Mouse (Mus musculus): ENCODE measurements around the gene Fgfr2.

The Fgfr2 gene

DNA sequence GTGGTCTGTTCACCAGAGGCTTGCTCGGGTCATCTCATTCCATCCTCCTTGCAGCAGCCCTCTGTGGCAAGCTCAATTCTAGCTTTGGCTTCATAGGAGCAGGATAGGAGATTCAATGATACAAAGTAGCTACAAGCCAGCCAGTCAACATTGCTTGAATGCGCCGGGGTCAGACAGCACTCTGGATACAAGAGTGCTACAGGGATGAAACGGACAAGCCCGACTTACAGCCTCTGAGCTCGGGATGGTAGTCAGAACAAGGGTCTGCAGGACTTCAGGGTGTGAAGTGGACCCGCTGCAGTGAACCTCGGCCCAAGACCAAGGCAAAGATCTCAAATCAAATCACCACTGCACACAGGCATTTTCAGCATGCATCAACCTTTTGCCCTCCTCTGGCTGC is 1244.3 kb downstream of the Fgfr2 start:
- DNase-seq = no peak

DNA sequence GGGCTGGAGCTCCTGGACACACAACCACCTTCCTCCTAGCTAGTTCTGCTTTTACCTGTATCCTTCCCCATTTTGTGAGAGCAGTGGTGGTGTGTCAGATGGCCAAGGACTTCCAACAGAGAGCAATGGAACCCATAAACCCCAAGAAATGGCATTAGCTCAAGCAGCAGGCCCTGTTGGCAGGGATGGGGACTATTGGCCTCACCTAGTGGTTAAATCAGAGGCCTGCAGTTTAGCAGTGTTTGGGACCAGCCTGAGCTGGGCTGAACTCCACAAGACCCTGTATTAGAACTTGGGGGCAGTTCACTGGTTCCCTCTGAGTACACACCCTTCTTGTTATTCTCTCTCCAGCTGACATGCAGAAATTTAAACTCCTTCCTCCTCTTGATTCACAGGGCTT is 1262.0 kb downstream of the Fgfr2 start:
- no peak for DNase-seq

DNA sequence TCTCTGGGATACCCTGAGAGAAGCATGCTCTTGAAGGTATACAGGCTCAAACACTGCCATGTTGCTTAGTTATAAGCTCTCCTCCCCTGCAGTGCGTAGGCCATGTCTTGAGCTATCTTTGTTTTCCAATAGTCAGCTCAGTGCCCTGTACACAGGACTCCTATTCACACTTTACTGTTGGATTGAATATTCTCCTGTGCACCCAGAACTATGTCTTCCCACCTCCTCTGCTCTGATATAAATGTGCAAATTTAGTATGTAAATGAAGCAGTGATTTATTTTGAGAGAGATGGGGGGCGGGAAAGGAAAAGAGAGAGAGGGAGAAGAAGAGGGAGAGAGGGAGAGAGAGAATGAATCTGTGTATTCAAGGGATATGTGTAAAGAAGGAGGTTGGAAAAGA is 1267.5 kb downstream of the Fgfr2 start:
- no peak for DNase-seq

DNA sequence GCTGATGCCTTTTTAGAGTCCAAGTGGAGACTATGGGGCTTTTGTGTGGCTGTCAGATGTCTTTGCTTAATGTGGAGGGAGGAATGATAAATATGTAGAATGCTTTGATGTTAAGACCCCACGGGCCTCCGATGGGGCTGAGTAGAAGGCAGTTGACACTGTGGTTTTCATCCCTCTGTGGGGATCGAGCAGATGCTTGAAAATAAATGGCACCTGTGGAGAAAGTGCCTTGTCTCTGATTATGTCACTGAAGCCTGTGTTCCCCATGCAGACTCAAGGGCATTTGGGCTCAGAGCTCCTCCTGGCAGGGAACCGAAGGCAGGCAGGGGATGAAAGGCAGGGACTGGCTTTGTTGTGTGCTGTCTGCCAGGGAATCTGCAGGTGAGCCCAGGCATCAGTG is 1272.6 kb downstream of the Fgfr2 start:
- DNase-seq = no peak

DNA sequence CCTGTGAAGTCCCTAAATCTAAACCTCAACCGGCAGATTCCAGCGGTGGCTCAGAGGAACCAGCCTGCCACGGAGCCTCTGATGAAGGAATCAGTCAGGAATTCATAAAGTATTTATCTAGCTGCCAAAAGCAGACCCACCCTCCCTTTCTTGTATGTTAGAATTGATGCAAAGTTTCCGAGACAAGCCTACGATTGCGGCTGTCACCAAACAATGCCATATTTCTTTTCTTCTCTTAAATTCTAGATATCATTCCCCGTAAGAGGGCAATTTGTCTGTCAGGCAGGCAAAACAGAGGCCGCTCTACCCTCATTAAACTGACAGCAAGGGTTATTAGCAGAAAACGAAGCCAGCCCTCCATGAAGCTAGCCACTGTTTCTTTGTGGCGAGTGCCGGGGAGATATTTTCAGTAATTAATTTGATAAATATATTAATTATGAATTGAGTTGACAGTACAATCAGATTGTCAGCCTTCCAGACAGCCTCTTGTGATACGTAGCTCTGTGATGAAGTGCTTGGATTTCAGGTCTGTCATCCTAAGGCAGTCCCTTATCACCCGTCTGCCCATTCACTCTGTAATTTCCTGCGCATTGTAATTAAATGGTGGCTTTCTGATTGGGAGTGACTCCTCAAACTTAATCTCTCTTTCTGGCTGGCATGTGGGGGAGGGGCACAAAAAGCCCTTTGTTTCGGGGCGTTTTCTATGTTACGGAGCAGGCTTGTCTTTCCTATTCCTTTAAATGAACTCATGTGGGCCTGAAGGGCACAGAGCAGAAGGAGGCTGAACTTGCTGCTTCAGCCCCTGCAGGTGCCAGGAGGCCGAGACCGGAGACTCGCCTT is 1276.9 kb downstream of the Fgfr2 start:
- DNase-seq = no peak

DNA sequence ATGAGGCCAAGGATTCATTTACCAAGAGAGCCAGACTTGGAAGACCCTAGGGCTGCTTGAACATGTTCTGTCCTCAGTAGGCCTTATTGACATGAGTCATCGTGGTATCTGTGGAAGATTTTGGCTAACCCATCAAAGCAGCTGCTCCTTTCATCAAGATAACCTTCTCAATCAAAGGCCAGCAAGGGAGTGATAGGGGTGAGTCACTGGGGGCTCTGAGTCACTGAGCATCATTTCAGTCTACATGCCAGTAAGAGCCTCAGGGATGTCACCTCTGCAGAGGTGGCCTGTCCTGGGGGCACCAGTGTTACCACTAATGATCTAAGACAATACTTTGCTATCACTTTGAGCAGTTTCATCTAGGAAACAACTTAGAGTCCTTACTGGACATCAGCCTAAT is 1292.9 kb downstream of the Fgfr2 start:
- no peak for DNase-seq

DNA sequence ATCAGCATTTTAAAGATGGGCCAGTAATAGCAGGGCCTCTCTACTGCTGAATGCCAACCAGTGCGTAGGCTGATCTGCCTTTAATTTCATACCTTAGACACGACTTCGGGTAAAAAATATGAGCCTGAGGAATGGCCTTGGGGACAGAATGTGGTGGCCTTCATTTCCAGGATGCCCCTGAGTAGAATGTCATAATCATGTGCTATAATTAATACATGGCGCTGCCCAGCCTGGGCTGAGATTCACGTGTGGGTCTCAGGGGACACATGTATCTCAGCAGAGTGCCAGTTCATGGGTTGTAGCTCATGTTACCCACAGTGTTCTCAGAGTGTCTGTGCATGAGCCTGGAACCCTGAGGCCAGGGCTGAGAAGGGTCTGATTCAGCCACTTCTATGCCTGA is 1296.3 kb downstream of the Fgfr2 start:
- DNase-seq = no peak

DNA sequence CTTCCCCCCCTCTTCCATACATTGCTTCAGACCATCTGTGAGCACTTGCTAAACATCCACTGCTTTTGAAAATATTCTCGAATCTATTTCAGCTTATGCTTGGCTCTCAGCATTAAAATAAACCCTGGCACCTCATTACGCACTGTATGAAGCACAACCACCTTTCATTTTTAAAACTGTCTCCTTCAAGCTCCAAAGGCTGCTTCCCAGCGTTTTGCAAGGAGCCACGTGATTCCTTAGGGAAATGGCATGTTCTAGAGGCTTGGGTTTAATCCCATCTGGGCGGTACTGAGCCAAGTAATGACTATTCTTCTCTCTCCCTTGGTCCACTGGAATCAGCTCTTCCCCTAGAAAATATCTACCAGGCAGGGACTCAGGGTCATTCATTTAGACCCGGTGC is 1305.2 kb downstream of the Fgfr2 start:
- no peak for DNase-seq

DNA sequence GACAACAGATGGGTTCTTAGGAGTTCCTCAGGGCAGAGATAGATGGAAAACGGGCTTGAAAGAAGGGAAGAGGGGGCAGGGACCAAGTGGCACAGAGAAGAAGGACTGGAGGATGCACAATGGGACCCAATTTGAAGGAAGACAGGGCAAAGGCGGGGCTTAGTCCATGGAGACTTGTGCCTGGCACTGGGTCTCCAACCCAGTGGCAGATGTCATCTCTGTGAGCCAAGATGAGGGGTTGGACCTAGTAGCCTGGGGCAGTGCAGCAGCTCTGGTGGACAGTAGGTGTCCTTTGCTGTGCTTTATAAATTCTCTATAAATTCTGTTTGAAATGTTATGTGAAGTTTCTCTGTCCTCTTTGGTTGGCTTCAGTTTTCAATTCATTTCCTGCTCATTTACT is 1306.5 kb downstream of the Fgfr2 start:
- no peak for DNase-seq

DNA sequence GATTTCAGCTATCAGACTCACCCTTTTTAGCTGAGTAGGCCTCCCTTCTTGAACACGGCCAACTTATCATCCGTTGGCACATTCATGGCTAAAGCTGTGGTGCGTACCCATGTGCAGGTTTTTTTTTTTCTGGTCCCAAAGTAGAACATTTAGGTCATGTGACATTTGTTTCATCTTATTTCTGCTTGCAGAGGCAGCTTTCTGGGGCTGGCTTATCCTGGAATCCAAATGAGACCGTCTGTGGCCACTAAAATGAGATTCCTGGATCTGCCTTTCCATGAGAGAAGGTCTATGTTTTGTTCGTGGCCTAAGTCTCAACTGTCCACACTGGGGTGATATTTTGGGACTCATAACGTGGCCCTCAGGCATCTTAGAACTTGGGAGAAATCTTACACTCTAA is 1311.0 kb downstream of the Fgfr2 start:
- DNase-seq = no peak

DNA sequence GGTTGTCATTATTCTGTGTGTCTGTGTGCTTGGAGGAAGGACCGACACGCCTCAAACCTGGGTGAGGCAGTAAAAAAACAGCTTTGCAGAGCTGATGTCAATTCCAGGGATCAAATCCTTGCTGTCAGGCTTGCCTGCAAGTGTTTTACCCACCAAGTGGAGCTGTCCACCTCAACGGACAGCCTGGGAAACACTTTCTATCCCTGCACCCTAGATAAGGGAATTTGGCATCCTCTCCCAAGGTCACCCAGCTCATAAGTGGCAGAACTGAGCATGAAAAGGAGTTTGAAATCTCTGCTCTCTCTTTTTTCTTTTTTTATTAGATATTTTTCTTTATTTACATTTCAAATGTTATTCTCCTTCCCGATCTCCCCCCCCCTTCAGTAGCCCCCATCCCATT is 1312.2 kb downstream of the Fgfr2 start:
- DNase-seq = no peak

DNA sequence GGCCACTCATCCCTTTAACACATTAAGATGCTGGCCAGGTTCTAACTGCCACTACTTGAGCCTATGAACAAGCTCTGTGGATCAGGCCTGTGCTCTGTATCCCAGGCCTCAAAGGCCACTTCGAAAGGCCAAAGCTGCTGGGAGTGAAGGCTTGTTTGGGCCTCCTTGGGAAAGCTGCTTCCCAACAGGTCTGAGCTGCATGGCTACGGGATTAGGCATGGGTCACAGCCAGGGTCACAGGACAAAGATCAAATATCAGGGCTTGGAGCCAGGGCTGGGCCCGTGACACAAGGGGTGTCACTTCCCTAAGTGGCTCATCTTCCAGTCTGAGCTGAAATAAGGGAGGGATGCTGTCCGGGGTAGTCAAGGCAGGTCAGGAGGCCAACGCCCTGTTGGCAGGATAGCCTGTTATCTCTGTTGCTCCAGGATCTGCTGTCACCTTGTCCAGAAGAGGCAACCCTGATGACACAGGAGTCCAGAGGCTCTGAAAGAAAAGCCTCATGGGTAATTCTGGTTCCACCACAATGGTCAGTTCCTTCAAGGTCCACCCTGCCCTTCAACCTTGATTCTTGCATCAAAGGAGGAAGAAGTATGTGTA is 1313.5 kb downstream of the Fgfr2 start:
- no peak for DNase-seq

DNA sequence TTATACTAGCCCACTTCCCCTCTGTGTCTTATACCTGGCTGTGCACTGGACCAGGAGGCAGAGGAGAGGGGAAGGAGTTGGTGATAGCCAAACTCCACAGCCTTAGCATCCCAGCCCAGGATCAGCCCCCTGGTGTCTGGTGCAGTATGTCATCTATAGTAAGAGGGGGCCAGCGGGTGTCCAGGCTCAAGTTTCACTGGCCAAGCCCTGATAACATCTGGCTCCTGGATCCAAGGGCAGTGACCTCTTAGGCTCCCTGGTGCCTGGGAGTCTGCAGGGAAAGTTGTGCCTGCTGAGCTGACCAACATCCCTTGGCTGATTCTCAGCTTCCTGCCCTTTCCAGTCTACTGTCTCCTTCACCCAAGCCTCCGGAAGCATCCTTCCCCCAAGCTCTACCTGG is 1315.9 kb downstream of the Fgfr2 start:
- no peak for DNase-seq

DNA sequence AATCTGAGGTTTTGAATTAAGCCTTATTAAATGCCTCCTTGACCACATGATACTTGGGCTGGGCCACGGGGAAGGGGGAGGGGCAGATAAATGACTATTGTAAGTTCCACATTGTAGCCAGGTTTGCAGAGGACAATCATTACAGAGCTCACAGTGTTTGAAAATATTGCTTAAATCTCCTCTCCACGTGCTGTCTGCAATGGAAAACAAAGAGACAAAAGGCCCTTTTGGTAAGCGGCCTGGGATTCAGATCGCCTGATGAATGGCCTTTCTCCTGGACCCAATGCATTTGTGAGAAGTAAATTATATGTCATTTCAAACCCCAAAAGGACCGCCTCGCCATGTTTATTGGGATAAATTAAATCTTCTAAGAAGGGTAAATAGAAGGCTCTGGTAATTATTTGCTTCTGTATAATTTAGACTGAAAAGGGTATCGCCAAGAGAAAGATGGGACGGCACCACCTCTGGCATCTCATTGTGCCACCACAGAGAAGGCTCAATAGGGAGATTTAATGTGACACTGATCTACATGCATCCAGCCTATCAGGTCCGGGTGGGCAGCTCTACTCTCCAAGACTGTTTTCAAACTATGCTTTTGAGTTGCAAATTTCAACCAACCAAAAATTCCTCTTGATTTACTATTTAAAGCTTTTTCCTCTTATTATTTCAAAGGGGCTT is 1317.5 kb downstream of the Fgfr2 start:
- DNase-seq = no peak

DNA sequence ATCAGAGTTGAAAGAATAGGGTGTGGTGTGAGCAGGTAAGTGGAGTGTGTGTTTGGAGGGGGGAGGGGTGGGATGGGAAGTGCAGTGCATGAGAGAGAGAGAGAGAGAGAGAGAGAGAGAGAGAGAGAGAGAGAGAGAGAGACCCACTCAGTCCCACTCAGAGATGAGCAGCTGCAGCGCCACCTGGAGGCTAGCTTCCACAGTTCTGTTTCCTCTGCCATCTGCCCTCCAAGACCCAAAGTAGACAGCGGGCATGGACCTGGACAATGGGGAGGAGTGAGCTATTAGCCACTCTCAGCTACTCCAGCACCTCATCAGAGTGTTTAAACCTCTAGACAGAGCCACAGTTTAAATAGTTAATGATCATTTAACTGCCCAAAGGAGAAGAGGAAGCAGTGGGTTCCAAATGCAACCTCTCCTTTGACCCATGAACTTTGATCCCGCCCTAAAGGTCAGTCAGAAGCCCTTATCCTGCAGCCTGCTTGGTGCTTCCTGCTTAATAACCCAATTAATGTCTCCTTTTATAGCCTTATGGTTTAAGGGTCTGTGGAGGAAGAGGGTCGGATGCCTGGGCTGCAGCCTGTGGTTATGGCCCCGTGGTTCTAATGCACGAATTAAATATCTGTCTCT is 1322.6 kb downstream of the Fgfr2 start:
- DNase-seq = peak; percentile 27

DNA sequence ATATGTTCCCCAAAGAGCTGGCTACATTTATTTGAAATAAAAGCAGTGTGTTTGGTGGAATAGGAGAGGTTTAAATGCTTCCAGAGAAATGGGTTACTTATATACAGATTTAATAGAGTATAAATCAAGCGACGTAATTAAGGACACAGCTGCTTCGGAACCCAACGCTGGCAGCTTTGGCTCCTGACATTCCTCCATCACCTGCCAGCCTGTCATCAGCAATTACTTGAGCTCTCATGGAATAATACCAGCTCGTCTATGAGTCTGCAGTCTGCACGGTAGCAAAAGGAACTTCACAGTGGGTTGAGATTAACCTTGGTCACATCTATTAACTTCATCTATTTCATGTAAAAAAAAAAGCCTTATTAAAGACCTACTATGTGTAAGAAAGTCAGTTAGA is 1326.0 kb downstream of the Fgfr2 start:
- DNase-seq = no peak

DNA sequence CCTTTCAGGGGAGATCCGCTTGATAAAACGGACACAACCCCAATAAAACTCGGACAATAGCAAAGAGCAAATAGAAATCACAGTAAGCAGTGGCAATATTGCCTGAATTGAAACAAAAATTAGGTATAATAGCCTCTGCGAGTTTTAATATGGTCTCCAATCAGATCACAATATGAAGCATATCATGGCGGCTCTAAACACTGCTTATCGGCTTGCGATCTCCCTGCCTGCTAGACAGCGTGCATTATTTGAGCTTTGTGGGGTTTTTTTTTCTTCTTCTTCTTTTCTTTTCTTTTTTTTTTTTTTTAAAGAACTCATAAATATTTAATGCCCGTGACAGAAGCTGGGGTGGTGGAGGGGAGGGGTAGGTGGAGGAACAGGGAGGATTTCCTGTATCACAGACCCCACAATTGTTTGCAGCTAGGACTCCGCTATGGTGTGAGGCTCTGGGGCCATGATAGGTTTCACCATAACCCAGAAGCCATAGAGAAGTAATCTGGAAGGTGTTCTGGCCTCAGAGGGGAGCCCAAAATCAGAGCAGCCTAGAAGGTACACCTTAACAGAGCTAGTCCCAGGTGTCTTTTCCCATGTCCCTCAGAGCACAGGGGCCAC is 1334.4 kb downstream of the Fgfr2 start:
- no peak for DNase-seq

DNA sequence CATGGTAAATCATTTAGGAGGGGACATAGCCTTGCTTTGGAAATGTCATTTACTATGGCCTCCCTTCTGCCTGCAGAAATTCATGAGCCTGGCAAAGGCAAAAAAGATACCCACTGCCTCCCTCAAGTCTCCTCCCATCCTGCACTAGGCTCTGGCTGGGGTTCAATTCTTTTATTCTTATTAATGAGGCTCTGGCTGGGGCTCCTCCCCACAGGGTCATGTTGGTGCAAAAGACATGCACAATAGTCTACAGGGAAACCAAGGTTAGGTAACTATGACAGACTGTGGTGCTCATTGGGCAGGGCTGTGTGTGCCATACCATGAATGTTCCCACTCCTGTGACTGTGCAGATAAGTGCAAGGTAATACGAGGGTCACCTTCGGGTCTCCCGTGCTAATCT is 1337.4 kb downstream of the Fgfr2 start:
- no peak for DNase-seq

DNA sequence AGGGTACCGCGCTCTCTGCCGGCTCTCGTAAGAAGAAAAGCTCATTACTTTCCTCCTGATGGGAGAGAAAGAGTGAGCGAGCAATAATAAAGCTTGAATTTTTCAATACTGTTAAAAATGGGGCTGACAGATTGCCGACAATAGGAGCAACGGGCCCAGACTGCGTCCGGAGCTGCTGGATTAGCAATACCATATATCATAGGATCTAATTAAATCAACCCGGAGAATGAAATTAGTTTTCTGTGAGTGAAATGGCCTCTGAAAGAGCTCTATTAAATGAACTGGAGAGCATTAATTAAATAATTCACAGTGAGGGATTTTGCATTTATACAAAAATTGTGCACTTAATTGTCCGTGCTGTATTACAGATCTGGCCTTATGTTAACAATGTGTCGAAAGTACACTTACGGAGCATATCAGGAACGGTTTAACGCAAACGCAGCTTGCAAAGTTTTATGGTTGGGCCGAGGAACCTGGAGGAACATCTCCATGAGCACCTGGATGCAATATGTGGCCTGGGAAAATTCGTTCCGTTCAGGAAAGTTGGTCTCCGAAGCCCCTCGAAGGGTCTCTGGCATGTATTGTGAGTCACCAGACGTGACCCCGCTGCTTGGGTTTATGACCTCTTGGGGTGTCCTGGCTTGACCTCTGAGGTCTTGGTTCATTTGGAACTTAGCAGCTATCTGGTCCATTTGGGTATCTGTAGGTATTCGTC is 1344.7 kb downstream of the Fgfr2 start:
- DNase-seq = no peak

DNA sequence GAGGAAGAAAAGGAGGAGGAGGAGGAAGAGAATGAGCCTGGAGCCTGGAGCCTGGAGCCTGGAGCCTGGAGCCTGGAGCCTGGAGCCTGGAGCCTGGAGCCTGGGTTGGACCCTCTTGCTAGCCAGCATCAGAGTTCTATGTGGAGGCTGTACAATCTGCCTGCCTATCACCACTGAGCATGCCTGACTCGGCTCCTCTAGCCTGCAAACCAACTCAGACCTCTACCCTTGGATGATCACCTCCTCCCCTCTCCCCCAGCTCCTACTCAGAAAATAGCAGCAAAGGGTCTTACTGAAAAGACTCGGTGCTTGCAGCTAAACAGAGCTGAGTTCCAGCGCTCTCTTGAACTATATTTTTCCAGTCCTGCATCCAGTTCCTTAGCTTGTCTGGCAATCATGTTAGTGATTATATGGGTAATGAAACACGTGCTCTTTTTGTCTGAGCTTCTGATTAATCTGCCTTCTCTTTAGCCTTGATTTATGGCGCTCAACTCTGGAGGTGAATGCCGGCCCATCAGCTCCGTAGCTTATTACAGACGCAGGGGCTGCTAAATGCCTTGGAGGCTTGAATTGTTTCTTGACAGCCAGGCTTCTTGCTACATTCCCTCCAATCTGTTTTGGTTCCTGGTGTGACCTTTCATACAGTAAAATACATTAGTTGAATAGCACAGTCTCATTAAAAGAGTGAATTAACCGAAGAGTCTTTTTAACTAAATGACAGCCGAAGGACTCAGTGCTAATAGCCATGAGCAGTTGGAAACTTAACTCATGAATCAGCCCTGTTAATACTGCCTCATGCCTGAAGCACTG is 1345.5 kb downstream of the Fgfr2 start:
- DNase-seq = no peak

DNA sequence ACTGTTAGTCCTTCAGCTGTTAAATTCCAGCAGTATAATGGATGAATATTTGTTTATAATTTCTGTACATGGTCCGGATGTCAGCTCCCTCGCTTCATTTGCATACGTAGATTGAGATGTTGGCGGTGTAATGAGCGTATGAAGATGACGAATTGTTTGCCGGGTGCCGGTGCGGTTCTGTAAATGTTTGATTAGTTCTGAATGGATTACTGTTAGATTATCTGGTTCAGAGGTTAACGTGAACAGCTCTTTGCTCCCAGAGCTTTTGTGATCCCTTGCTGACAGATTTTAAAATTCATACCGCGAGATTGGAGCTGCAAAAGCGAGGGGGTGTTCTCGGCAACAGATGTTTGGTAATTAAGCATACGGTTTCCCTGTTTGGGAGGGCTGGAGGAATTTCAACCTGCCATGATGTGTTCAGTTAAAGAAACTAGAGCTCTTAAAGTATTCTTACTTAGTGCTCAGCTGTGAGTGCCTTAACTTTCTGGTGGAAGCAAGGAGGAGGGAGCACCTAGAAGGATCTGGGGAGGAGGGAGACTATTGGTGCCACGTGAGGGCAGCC is 1346.9 kb downstream of the Fgfr2 start:
- no peak for DNase-seq
